Mouse (Mus musculus): Measurements from ENCODE around the gene Veph1. TPM values are rescaled to one million over a fixed set of nuclear protein-coding genes. Genes with fewer than 3 reads are reported as not detected.

The Veph1 gene
- polyA plus RNA-seq, 1 experiment from 2014 or later, result 0.75 TPM

- H3K4me1 ChIP-seq (replicated peaks), result no peaks in the 10 kb centered on the region
- WGBS, result 63% methylated on average over 2 of the region's 2 CpGs
- 0 out of 2 replicates have a peak, but pooled peaks cover under 1% of the 10 kb centered on the region for H3K9me3 ChIP-seq (replicated peaks)
- ATAC-seq (ENCODE audit: insufficient number of reproducible peaks, low FRiP score), result no peak
- H3K4me3 ChIP-seq, result no peak overlapping the region
- H3K9ac ChIP-seq, result no peak overlapping the region
- H3K27me3 ChIP-seq (replicated peaks), result no peaks in the 10 kb centered on the region
- no peaks in the 10 kb centered on the region for H3K36me3 ChIP-seq
- no peak overlapping the region for H3K4me2 ChIP-seq
- H3K27ac ChIP-seq (ENCODE audit: poor library complexity, severe bottlenecking), result no peak overlapping the region
Measured at GRCm38 (mm10) chr3:66091746-66092145, 204.9 kb downstream of the Veph1 start.

GRCm38 (mm10) chr3:66087608-66088007 lies 209.0 kb downstream of the Veph1 start:
- no peak overlapping the region for H3K9ac ChIP-seq
- no peak overlapping the region for H3K27ac ChIP-seq (ENCODE audit: poor library complexity, severe bottlenecking)
- no peak for ATAC-seq (ENCODE audit: insufficient number of reproducible peaks, low FRiP score)
- no peak overlapping the region for H3K4me3 ChIP-seq
- no peak overlapping the region for H3K4me2 ChIP-seq
- H3K9me3 ChIP-seq (replicated peaks), result peaks cover 4% of the 10 kb centered on the region; the same call in 1 of the 2 replicates
- no peaks in the 10 kb centered on the region for H3K4me1 ChIP-seq (replicated peaks)
- no peaks in the 10 kb centered on the region for H3K27me3 ChIP-seq (replicated peaks)
- 84% methylated on average over 7 of the region's 7 CpGs for WGBS
- no peaks in the 10 kb centered on the region for H3K36me3 ChIP-seq

DNA sequence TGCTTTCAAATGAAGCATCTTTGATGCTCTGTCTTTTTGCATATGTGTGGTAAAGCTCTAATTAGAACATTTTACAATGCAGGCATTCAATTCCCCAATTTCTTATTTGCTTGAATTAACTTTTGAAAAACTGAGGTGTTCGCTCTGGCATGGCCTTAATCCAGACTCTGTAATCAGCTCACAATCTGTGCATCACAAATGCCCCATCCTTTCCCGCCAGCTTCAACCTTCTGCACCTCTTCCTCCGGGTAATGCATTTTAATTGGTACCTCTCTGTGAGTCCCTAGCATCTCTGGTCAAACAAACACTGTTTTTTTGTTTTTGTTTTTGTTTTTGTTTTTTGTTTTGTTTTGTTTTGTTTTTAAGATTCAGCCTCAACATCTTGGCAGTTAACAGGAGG lies 212.8 kb downstream of the Veph1 start:
- no peak for ATAC-seq (ENCODE audit: insufficient number of reproducible peaks, low FRiP score)
- H3K36me3 ChIP-seq, result no peaks in the 10 kb centered on the region
- no peaks in the 10 kb centered on the region for H3K27me3 ChIP-seq (replicated peaks)
- H3K4me3 ChIP-seq, result no peak overlapping the region
- H3K9ac ChIP-seq, result no peak overlapping the region
- no peak overlapping the region for H3K4me2 ChIP-seq
- 80% methylated on average over 3 of the region's 3 CpGs for WGBS
- no peak overlapping the region for H3K27ac ChIP-seq (ENCODE audit: poor library complexity, severe bottlenecking)
- H3K4me1 ChIP-seq (replicated peaks), result no peaks in the 10 kb centered on the region
- peaks cover 4% of the 10 kb centered on the region; the same call in 1 of the 2 replicates for H3K9me3 ChIP-seq (replicated peaks)

- Histone ChIP-seq H3K27ac (ENCODE audit: poor library complexity, severe bottlenecking) (no peak overlapping the region), H3K9me3 (replicated peaks) (peaks cover 4% of the 10 kb centered on the region; the same call in 1 of the 2 replicates), H3K4me1 (replicated peaks) (no peaks in the 10 kb centered on the region), H3K36me3 (no peaks in the 10 kb centered on the region), H3K4me3 (no peak overlapping the region), H3K27me3 (replicated peaks) (no peaks in the 10 kb centered on the region), H3K4me2 (no peak overlapping the region), H3K9ac (no peak overlapping the region)
- 74% methylated on average over 5 of the region's 5 CpGs for WGBS
- no peak for ATAC-seq (ENCODE audit: insufficient number of reproducible peaks, low FRiP score)
Measured at GRCm38 (mm10) chr3:66083407-66083806, 213.2 kb downstream of the Veph1 start.

- 91% methylated on average over 4 of the region's 4 CpGs for WGBS
- Histone ChIP-seq H3K27ac (ENCODE audit: poor library complexity, severe bottlenecking) (no peak overlapping the region), H3K4me3 (no peak overlapping the region), H3K9me3 (replicated peaks) (peaks cover 4% of the 10 kb centered on the region; the same call in 1 of the 2 replicates), H3K9ac (no peak overlapping the region), H3K36me3 (no peaks in the 10 kb centered on the region), H3K4me1 (replicated peaks) (no peaks in the 10 kb centered on the region), H3K4me2 (no peak overlapping the region), H3K27me3 (replicated peaks) (no peaks in the 10 kb centered on the region)
- ATAC-seq (ENCODE audit: insufficient number of reproducible peaks, low FRiP score), result no peak
Measured at GRCm38 (mm10) chr3:66082975-66083374, 213.7 kb downstream of the Veph1 start.

GRCm38 (mm10) chr3:66081363-66081736 lies 215.3 kb downstream of the Veph1 start:
- Histone ChIP-seq H3K4me3 (no peak overlapping the region), H3K9ac (no peak overlapping the region), H3K27me3 (replicated peaks) (no peaks in the 10 kb centered on the region), H3K4me2 (no peak overlapping the region), H3K4me1 (replicated peaks) (no peaks in the 10 kb centered on the region), H3K27ac (ENCODE audit: poor library complexity, severe bottlenecking) (no peak overlapping the region), H3K9me3 (replicated peaks) (no peaks in the 10 kb centered on the region; the same call in 1 of the 2 replicates), H3K36me3 (no peaks in the 10 kb centered on the region)
- WGBS, result 68% methylated on average over 3 of the region's 3 CpGs
- no peak for ATAC-seq (ENCODE audit: insufficient number of reproducible peaks, low FRiP score)

DNA sequence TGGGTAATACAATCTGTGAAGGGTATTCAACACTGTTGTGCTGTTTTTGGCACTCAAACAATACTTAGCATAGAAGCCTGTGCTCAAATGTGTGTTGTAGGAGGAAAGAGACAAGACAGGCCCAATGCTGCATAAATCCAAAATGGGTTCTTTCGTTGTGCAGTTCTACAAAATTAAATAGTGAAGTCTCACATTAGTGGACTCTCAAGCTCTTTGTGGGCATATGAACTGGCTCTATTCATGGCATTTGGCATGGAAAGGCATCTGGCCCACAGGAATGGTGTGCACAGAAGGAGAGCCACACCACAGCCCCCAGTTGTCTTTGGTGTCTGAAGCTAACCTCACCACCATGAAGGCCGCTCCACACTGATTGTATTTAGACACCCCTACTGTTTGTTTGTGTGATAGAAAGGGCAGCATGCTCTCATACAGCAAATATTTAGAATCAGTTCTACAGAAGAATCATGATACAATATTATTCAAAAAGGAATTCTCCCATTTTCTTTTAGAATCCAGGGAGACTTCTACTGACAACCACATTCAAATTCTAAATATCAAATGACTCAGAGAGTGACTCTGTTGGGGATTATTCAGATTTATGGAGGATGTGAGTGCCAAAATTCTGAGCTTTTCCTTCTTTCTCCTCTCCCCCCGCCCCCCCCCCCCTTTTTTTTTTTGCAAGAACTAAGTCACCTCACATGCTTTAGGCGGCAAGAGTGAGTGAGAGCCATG lies 215.8 kb downstream of the Veph1 start:
- WGBS, result 59% methylated on average over 4 of the region's 4 CpGs
- no peak overlapping the region for H3K27ac ChIP-seq (ENCODE audit: poor library complexity, severe bottlenecking)

GRCm38 (mm10) chr3:66079886-66080285 lies 216.8 kb downstream of the Veph1 start:
- 73% methylated on average over 4 of the region's 4 CpGs for WGBS
- Histone ChIP-seq H3K4me1 (replicated peaks) (no peaks in the 10 kb centered on the region), H3K4me2 (no peak overlapping the region), H3K9me3 (replicated peaks) (no peaks in the 10 kb centered on the region), H3K36me3 (no peaks in the 10 kb centered on the region), H3K27me3 (replicated peaks) (no peaks in the 10 kb centered on the region), H3K27ac (ENCODE audit: poor library complexity, severe bottlenecking) (no peak overlapping the region), H3K9ac (no peak overlapping the region), H3K4me3 (no peak overlapping the region)
- ATAC-seq (ENCODE audit: insufficient number of reproducible peaks, low FRiP score), result no peak

More for the DNA sequence above, 215.8 kb downstream of the Veph1 start:
- no peak overlapping the region for H3K4me2 ChIP-seq
- no peak for ATAC-seq (ENCODE audit: insufficient number of reproducible peaks, low FRiP score)
- no peaks in the 10 kb centered on the region for H3K27me3 ChIP-seq (replicated peaks)
- no peak overlapping the region for H3K9ac ChIP-seq
- no peaks in the 10 kb centered on the region; the same call in 1 of the 2 replicates for H3K9me3 ChIP-seq (replicated peaks)
- no peaks in the 10 kb centered on the region for H3K36me3 ChIP-seq
- H3K4me3 ChIP-seq, result no peak overlapping the region
- H3K4me1 ChIP-seq (replicated peaks), result no peaks in the 10 kb centered on the region

GRCm38 (mm10) chr3:66078898-66079537 lies 217.6 kb downstream of the Veph1 start:
- WGBS, result 85% methylated on average over 6 of the region's 6 CpGs
- Histone ChIP-seq H3K36me3 (no peaks in the 10 kb centered on the region), H3K9me3 (replicated peaks) (no peaks in the 10 kb centered on the region), H3K4me1 (replicated peaks) (no peaks in the 10 kb centered on the region), H3K4me2 (no peak overlapping the region), H3K4me3 (no peak overlapping the region), H3K27me3 (replicated peaks) (no peaks in the 10 kb centered on the region), H3K27ac (ENCODE audit: poor library complexity, severe bottlenecking) (no peak overlapping the region), H3K9ac (no peak overlapping the region)
- ATAC-seq (ENCODE audit: insufficient number of reproducible peaks, low FRiP score), result no peak

GRCm38 (mm10) chr3:66078026-66078721 lies 218.5 kb downstream of the Veph1 start:
- 80% methylated on average over 23 of the region's 23 CpGs for WGBS
- Histone ChIP-seq H3K4me3 (no peak overlapping the region), H3K4me2 (no peak overlapping the region), H3K9ac (no peak overlapping the region), H3K27ac (ENCODE audit: poor library complexity, severe bottlenecking) (no peak overlapping the region), H3K9me3 (replicated peaks) (no peaks in the 10 kb centered on the region), H3K4me1 (replicated peaks) (no peaks in the 10 kb centered on the region), H3K27me3 (replicated peaks) (no peaks in the 10 kb centered on the region), H3K36me3 (no peaks in the 10 kb centered on the region)
- no peak for ATAC-seq (ENCODE audit: insufficient number of reproducible peaks, low FRiP score)

- Histone ChIP-seq H3K4me1 (replicated peaks) (no peaks in the 10 kb centered on the region), H3K36me3 (no peaks in the 10 kb centered on the region), H3K27me3 (replicated peaks) (no peaks in the 10 kb centered on the region), H3K9ac (no peak overlapping the region), H3K4me2 (no peak overlapping the region), H3K4me3 (no peak overlapping the region), H3K27ac (ENCODE audit: poor library complexity, severe bottlenecking) (no peak overlapping the region), H3K9me3 (replicated peaks) (no peaks in the 10 kb centered on the region)
- no peak for ATAC-seq (ENCODE audit: insufficient number of reproducible peaks, low FRiP score)
- WGBS, result 95% methylated on average over 1 of the region's 1 CpGs
Measured at GRCm38 (mm10) chr3:66070274-66070673, 226.4 kb downstream of the Veph1 start.

Data from heart, embryonic 12.5 days (tissue).